Mouse (Mus musculus): ENCODE results near the gene Srrm2. TPM values are rescaled to one million over a fixed set of nuclear protein-coding genes. Genes with fewer than 3 reads are reported as not detected.

The Srrm2 gene
- polyA plus RNA-seq, 1 experiment: 671 TPM

DNA sequence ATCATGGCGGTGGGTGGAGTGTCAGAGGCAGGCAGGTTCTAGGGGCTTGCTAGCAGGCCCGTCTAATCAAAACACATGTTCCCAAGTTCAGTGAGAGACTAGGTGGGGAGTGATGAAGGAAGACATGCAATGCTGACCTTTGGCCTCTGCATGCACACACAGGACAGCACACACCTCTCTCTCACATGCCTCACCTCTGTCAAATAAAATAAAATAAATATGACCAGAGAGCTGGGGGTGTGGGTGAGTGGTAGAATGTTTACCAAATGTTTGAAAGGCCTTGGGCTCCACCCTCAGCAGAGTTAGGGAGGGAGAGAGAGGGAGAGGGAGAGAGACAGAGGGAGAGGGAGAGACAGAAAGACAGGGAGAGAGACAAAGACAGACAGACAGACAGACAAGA is 67.6 kb downstream of the Srrm2 start:
- 93% methylated on average over 2 of the region's 2 CpGs for WGBS
- TF ChIP-seq POLR2A (IDR thresholded peaks at IDR 0.05; ENCODE audit: low read depth, low read length) (no peak), CTCF (IDR thresholded peaks at IDR 0.05; ENCODE audit: extremely low read depth, insufficient read depth, insufficient read length, insufficient replicate concordance) (no peak)
- no peak overlapping the region for H3K4me3 ChIP-seq (ENCODE audit: extremely low read depth, insufficient read depth, insufficient read length)
- no peak overlapping the region for H3K27ac ChIP-seq (ENCODE audit: insufficient read depth, low read length)
- no peaks in the 10 kb centered on the region for H3K27me3 ChIP-seq (ENCODE audit: control insufficient read depth, insufficient read depth, low read length)
- H3K36me3 ChIP-seq (ENCODE audit: control insufficient read depth, insufficient read depth, low read length): no peaks in the 10 kb centered on the region
- no peak for DNase-seq (ENCODE audit: low read depth in 1 of 2, low spot score in 2 of 2)
- H3K4me1 ChIP-seq (ENCODE audit: control insufficient read depth, insufficient read depth, insufficient read length): no peaks in the 10 kb centered on the region

DNA sequence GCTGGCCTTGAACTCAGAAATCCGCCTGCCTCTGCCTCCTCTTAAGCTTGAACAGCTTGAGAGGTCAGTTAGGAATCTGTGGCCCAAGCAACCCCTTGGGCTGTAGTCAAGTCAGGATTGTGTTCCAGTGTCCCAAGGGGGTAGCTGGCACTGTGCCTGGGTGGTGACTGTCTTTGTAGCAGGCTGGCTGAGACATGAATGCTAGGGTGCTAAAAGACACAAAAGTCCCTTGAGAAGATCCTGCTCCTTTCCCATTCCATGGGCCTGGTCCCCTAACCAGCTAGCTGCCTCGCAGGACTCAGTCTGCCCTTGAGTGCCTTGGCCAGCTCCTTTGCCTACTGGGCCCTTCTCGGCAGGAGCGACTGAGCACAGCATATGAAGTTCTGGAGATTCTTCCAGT is 72.6 kb downstream of the Srrm2 start:
- TF ChIP-seq POLR2A (IDR thresholded peaks at IDR 0.05; ENCODE audit: low read depth, low read length) (no peak), CTCF (IDR thresholded peaks at IDR 0.05; ENCODE audit: extremely low read depth, insufficient read depth, insufficient read length, insufficient replicate concordance) (no peak)
- no peak for DNase-seq (ENCODE audit: low read depth in 1 of 2, low spot score in 2 of 2)
- H3K27me3 ChIP-seq (ENCODE audit: control insufficient read depth, insufficient read depth, low read length): no peaks in the 10 kb centered on the region

GRCm38 (mm10) chr17:23867756-23868155 is 77.4 kb downstream of the Srrm2 start, which contains the start of gene Prss21:
TSS of gene Prss21 (plus strand) at chr17:23868056.
- H3K27ac ChIP-seq (ENCODE audit: insufficient read depth, low read length): no peak within 1 kb of the TSS
- no peak for DNase-seq (ENCODE audit: low read depth in 1 of 2, low spot score in 2 of 2)
- H3K4me1 ChIP-seq (ENCODE audit: control insufficient read depth, insufficient read depth, insufficient read length): no peaks in the 10 kb centered on the region
- 82% methylated on average over 15 of the region's 15 CpGs for WGBS
- no peaks in the 10 kb centered on the region for H3K27me3 ChIP-seq (ENCODE audit: control insufficient read depth, insufficient read depth, low read length)
- TF ChIP-seq POLR2A (IDR thresholded peaks at IDR 0.05; ENCODE audit: low read depth, low read length): no peak
- no peak for TF ChIP-seq CTCF (IDR thresholded peaks at IDR 0.05; ENCODE audit: extremely low read depth, insufficient read depth, insufficient read length, insufficient replicate concordance)
- H3K4me3 ChIP-seq (ENCODE audit: extremely low read depth, insufficient read depth, insufficient read length): no peak within 1 kb of the TSS
- H3K36me3 ChIP-seq (ENCODE audit: control insufficient read depth, insufficient read depth, low read length): no peaks in the 10 kb centered on the region

More for the DNA sequence above, 72.6 kb downstream of the Srrm2 start:
- Histone ChIP-seq H3K4me3 (ENCODE audit: extremely low read depth, insufficient read depth, insufficient read length) (no peak overlapping the region), H3K27ac (ENCODE audit: insufficient read depth, low read length) (no peak overlapping the region), H3K36me3 (ENCODE audit: control insufficient read depth, insufficient read depth, low read length) (no peaks in the 10 kb centered on the region), H3K4me1 (ENCODE audit: control insufficient read depth, insufficient read depth, insufficient read length) (no peaks in the 10 kb centered on the region)
- 85% methylated on average over 4 of the region's 4 CpGs for WGBS

- no peak overlapping the region for H3K27ac ChIP-seq (ENCODE audit: insufficient read depth, low read length)
- TF ChIP-seq POLR2A (IDR thresholded peaks at IDR 0.05; ENCODE audit: low read depth, low read length) (no peak), CTCF (IDR thresholded peaks at IDR 0.05; ENCODE audit: extremely low read depth, insufficient read depth, insufficient read length, insufficient replicate concordance) (no peak)
- no peaks in the 10 kb centered on the region for H3K36me3 ChIP-seq (ENCODE audit: control insufficient read depth, insufficient read depth, low read length)
- no peak for DNase-seq (ENCODE audit: low read depth in 1 of 2, low spot score in 2 of 2)
- H3K4me1 ChIP-seq (ENCODE audit: control insufficient read depth, insufficient read depth, insufficient read length): no peaks in the 10 kb centered on the region
- no peak overlapping the region for H3K4me3 ChIP-seq (ENCODE audit: extremely low read depth, insufficient read depth, insufficient read length)
- no peaks in the 10 kb centered on the region for H3K27me3 ChIP-seq (ENCODE audit: control insufficient read depth, insufficient read depth, low read length)
- 83% methylated on average over 11 of the region's 11 CpGs for WGBS
These were observed 78.2 kb downstream of the Srrm2 start for GRCm38 (mm10) chr17:23868513-23868912.

Other genes starting within 250 kb of the Srrm2 start
- gene Zfp213, start 226.3 kb upstream of the Srrm2 start, polyA plus RNA-seq (2012; rRNA removed): 11.8 and 17.2 TPM in 2 replicates
- gene Zfp13, start 191.0 kb upstream of the Srrm2 start, polyA plus RNA-seq (2012; rRNA removed): 2.9 and 3.4 TPM in 2 replicates
- gene Zscan10, start 189.7 kb upstream of the Srrm2 start, polyA plus RNA-seq (2012; rRNA removed): 0.06 TPM in 1 of 2 replicates, not detected in the other
- 1.3 and 2.0 TPM in 2 replicates for gene Mmp25, start 145.3 kb upstream of the Srrm2 start, polyA plus RNA-seq (2012; rRNA removed)
- 0.16 and 0.25 TPM in 2 replicates for gene Bicdl2, start 130.0 kb upstream of the Srrm2 start, polyA plus RNA-seq (2012; rRNA removed)
- gene Hcfc1r1, start 116.9 kb upstream of the Srrm2 start, polyA plus RNA-seq (2012; rRNA removed): 75.0 and 90.8 TPM in 2 replicates
- gene Thoc6, start 116.7 kb upstream of the Srrm2 start, polyA plus RNA-seq (2012; rRNA removed): 24.8 and 31.1 TPM in 2 replicates
- gene Tnfrsf12a, start 113.1 kb upstream of the Srrm2 start, polyA plus RNA-seq (2012; rRNA removed): 3.8 and 4.9 TPM in 2 replicates
- gene Cldn6, start 111.3 kb upstream of the Srrm2 start, polyA plus RNA-seq (2012; rRNA removed): 0.18 and 0.32 TPM in 2 replicates
- 0.15 and 0.19 TPM in 2 replicates for gene Cldn9, start 106.5 kb upstream of the Srrm2 start, polyA plus RNA-seq (2012; rRNA removed)
- not detected in 2 replicates for gene 1520401A03Rik, start 67.7 kb upstream of the Srrm2 start, polyA plus RNA-seq (2012; rRNA removed)
- 48.3 and 74.8 TPM in 2 replicates for gene Pkmyt1, start 64.2 kb upstream of the Srrm2 start, polyA plus RNA-seq (2012; rRNA removed)
- gene Paqr4, start 49.7 kb upstream of the Srrm2 start, polyA plus RNA-seq (2012; rRNA removed): 13.8 and 22.0 TPM in 2 replicates
- 0.65 and 0.92 TPM in 2 replicates for gene Kremen2, start 44.7 kb upstream of the Srrm2 start, polyA plus RNA-seq (2012; rRNA removed)
- gene Flywch1, start 18.9 kb upstream of the Srrm2 start, polyA plus RNA-seq (2012; rRNA removed): 17.4 and 21.2 TPM in 2 replicates
- gene Flywch2, start 4.5 kb upstream of the Srrm2 start, polyA plus RNA-seq (2012; rRNA removed): 1.4 and 1.5 TPM in 2 replicates
- gene Elob, start 38.6 kb downstream of the Srrm2 start, polyA plus RNA-seq (2012; rRNA removed): 237 and 329 TPM in 2 replicates
- gene Prss33, start 45.5 kb downstream of the Srrm2 start, polyA plus RNA-seq (2012; rRNA removed): 0.08 and 0.09 TPM in 2 replicates
- 0.14 TPM in 1 of 2 replicates, not detected in the other for gene Prss32, start 53.3 kb downstream of the Srrm2 start, polyA plus RNA-seq (2012; rRNA removed)
- gene Prss41, start 53.6 kb downstream of the Srrm2 start, polyA plus RNA-seq (2012; rRNA removed): 0.18 and 0.32 TPM in 2 replicates
- not detected in 2 replicates for gene Prss21, start 77.5 kb downstream of the Srrm2 start, polyA plus RNA-seq (2012; rRNA removed)
- not detected in 2 replicates for gene Dcpp1, start 90.3 kb downstream of the Srrm2 start, polyA plus RNA-seq (2012; rRNA removed)
- not detected in 2 replicates for gene Dcpp2, start 90.3 kb downstream of the Srrm2 start, polyA plus RNA-seq (2012; rRNA removed)
- not detected in 2 replicates for gene Dcpp3, start 126.9 kb downstream of the Srrm2 start, polyA plus RNA-seq (2012; rRNA removed)
- not detected in 2 replicates for gene Sbp, start 151.1 kb downstream of the Srrm2 start, polyA plus RNA-seq (2012; rRNA removed)
- not detected in 2 replicates for gene Sbpl, start 164.7 kb downstream of the Srrm2 start, polyA plus RNA-seq (2012; rRNA removed)
- 10.8 and 13.6 TPM in 2 replicates for gene Prss30, start 190.0 kb downstream of the Srrm2 start, polyA plus RNA-seq (2012; rRNA removed)
- 0.06 TPM in 1 of 2 replicates, not detected in the other for gene Prss22, start 207.6 kb downstream of the Srrm2 start, polyA plus RNA-seq (2012; rRNA removed)
- 0.07 TPM in 1 of 2 replicates, not detected in the other for gene Prss27, start 247.6 kb downstream of the Srrm2 start, polyA plus RNA-seq (2012; rRNA removed)

All from spleen, adult 2 months (tissue).